Mouse (Mus musculus) adrenal gland (tissue): ENCODE measurements around the gene Dynll1.

Source experiments
- intact Hi-C: fragments of 180-260 bp; cut with DNase I; formaldehyde crosslinking; loops from one replicate; pipeline ENCODE4 v1.15.1; 2025

Gene Dynll1

GRCm38 (mm10) chr5:115271931-115272811 is 28.6 kb downstream of the Dynll1 start:
- intact Hi-C loops = loop anchor here (5.0 kb wide), 1 partner anchor 35 kb away; the partner anchor contains the start of gene Pop5

- intact Hi-C loops = loop anchor here (5.0 kb wide), 1 partner anchor 33 kb away; the partner anchor contains the start of gene Pop5
These were observed 30.8 kb downstream of the Dynll1 start for GRCm38 (mm10) chr5:115269969-115270368.

GRCm38 (mm10) chr5:115268266-115268665 is 32.5 kb downstream of the Dynll1 start:
- intact Hi-C loops = no loop called here

- intact Hi-C loops = no loop called here
These were observed 33.2 kb downstream of the Dynll1 start for GRCm38 (mm10) chr5:115267469-115268045.

- intact Hi-C loops = no loop called here
These were observed 33.9 kb downstream of the Dynll1 start for GRCm38 (mm10) chr5:115266787-115267468.

- intact Hi-C loops = no loop called here
These were observed 34.5 kb downstream of the Dynll1 start for GRCm38 (mm10) chr5:115266340-115266739.

GRCm38 (mm10) chr5:115262502-115263291 is 38.1 kb downstream of the Dynll1 start:
- intact Hi-C loops = no loop called here

- intact Hi-C loops = no loop called here
These were observed 38.9 kb downstream of the Dynll1 start for GRCm38 (mm10) chr5:115261880-115262279.

- intact Hi-C loops = no loop called here
These were observed 39.7 kb downstream of the Dynll1 start for GRCm38 (mm10) chr5:115261141-115261540.

- intact Hi-C loops = no loop called here
These were observed 40.4 kb downstream of the Dynll1 start for GRCm38 (mm10) chr5:115260356-115260755.

GRCm38 (mm10) chr5:115256909-115257546 is 43.8 kb downstream of the Dynll1 start:
- intact Hi-C loops = no loop called here

- intact Hi-C loops = no loop called here
These were observed 45.3 kb downstream of the Dynll1 start for GRCm38 (mm10) chr5:115255472-115255871.
